Mouse (Mus musculus) lung, embryonic 16.5 days (tissue): ENCODE measurements around the gene Mgl2. TPM values are rescaled to one million over a fixed set of nuclear protein-coding genes. Genes with fewer than 3 reads are reported as not detected.
"Not testable (repeated sequence)": the region's sequence is repeated elsewhere in the genome, so short reads cannot be mapped to it uniquely, and the experiment has no call there.

ENCODE experiments used
- ATAC-seq: fragments of 200-750 bp; cut with Nextera tagmentation; 2 replicates; pipeline ENCODE4 v1.8.0; 2017; ENCODE audit warnings: low read depth, mild to moderate bottlenecking, moderate library complexity
- H3K27ac ChIP-seq: fragments of 300-500 bp; sonication (generic); 2 replicates; pipeline ENCODE4 v1.5.1; 2014; ENCODE audit warnings: mild to moderate bottlenecking, control low read depth, low read length
- H3K27me3 ChIP-seq: fragments of 300-500 bp; sonication (generic); 2 replicates; pipeline ENCODE4 v1.6.1; 2014; ENCODE audit warnings: low read depth, low read length, mixed read lengths; ENCODE audit not compliant: control insufficient read depth, insufficient read depth
- H3K36me3 ChIP-seq: fragments of 300-500 bp; sonication (generic); 2 replicates; pipeline ENCODE4 v1.6.1; 2014; ENCODE audit warnings: low read length; ENCODE audit not compliant: control insufficient read depth, insufficient read depth
- H3K4me1 ChIP-seq: fragments of 300-500 bp; sonication (generic); replicated peaks from 2 replicates; pipeline ENCODE4 v1.6.1; 2014; ENCODE audit warnings: low read length, mixed read lengths; ENCODE audit not compliant: control insufficient read depth, insufficient read depth
- H3K4me2 ChIP-seq: fragments of 300-500 bp; sonication (generic); 2 replicates; pipeline ENCODE4 v1.6.1; 2014; ENCODE audit warnings: low read depth, low read length, control low read depth
- H3K4me3 ChIP-seq: fragments of 300-500 bp; sonication (generic); 2 replicates; pipeline ENCODE4 v1.5.1; 2014; ENCODE audit warnings: mild to moderate bottlenecking, low read length, control low read depth
- H3K9ac ChIP-seq: fragments of 300-500 bp; sonication (generic); 2 replicates; pipeline ENCODE4 v1.6.1; 2014; ENCODE audit warnings: low read length, control low read depth
- H3K9me3 ChIP-seq: fragments of 300-500 bp; sonication (generic); 2 replicates; pipeline ENCODE4 v1.6.1; 2016; ENCODE audit warnings: low read length; ENCODE audit not compliant: control insufficient read depth
- WGBS: fragments of 180-500 bp; shearing (Covaris S2); extraction: QIAGEN DNeasy Blood & Tissue Kit; methylation state at CpG from one replicate; pipeline ENCODE4 v1.1.7; 2014; 5-methylcytosine and 5-hydroxymethylcytosine counted together
- polyA plus RNA-seq: library from polyadenylated mRNA; unstranded; fragments of >200 nt; fragmentation: Nextera tagmentation; extraction: Ambion mirVana; gene quantifications from 2 replicates; pipeline ENCODE4 v1.2.1, GENCODE M21; 2015

Gene Mgl2
- polyA plus RNA-seq, 1 experiment from 2014 or later = 2.4 TPM

DNA sequence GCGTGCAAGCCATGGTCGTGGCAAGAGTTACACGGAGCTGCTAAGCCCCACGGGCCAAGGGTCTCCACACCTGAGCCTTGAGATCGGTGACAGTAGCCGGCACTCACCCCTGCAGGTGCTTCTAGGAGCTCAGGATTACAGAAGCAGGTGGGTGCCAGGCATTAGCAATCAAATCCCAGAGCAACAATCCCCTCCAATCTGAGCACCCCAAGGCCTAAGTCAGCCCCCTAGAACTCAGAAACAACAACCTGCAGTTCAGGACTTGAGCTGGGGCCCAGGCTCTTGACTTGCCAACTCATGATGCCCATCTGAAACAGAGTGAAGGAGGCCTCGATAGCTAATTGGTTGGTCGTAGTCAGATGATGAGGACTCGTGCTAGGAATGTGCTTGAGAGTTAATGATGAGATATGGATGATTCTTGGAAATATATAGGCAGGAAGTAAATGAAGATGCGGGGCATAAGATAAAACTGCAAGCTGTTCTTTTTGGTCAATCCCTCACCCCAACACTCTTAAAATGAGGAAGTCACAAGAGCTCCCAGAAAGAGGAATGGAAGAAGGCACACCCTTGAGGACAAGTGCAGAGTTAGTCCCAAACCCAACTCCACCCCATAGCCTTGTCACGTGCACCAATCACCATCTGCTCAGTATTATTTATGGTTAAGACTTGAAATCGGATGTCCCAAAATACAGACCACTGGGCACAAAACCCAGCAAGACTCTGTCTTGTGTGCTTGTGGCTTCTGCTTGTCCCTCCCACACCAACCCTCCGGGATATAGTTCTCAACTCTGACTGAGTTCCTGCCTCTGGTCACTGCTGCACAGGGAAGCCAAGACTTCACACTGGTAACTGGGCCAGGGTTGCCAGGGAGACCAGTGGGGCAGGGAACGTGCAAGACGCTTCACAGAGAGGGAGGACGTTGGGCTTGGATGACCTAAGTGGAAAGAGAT lies 36.1 kb downstream of the Mgl2 start:
- H3K4me2 ChIP-seq = no peak overlapping the region
- H3K9me3 ChIP-seq = no peaks in the 10 kb centered on the region
- ATAC-seq = no peak
- no peaks in the 10 kb centered on the region for H3K4me1 ChIP-seq
- no peak overlapping the region for H3K9ac ChIP-seq
- H3K36me3 ChIP-seq = no peaks in the 10 kb centered on the region
- 67% methylated on average over 16 of the region's 16 CpGs for WGBS
- H3K4me3 ChIP-seq = no peak overlapping the region
- no peak overlapping the region for H3K27ac ChIP-seq
- H3K27me3 ChIP-seq = no peaks in the 10 kb centered on the region

DNA sequence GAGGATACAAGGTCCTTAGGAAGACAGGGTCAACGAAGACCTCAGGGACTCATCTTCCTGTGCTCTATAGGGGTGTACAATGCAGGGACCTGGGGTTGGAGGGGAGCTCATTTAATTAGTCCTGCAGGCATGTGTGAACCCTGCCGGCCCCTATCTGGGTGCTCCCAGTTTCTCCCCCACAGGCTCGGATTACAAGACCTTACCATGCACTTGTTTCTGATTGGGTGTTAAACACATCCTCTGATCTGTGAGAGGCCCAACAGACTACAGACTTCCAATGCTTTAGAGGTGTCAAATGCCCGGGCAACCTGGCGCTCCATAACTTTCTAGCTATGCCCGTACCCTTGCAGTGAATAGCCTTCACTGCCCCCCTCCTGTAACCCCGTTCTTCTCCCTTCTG lies 38.0 kb downstream of the Mgl2 start:
- no peak overlapping the region for H3K4me2 ChIP-seq
- H3K4me1 ChIP-seq = no peaks in the 10 kb centered on the region
- H3K9me3 ChIP-seq = no peaks in the 10 kb centered on the region
- ATAC-seq = no peak
- H3K27ac ChIP-seq = no peak overlapping the region
- H3K4me3 ChIP-seq = no peak overlapping the region
- H3K27me3 ChIP-seq = no peaks in the 10 kb centered on the region
- no peaks in the 10 kb centered on the region for H3K36me3 ChIP-seq
- WGBS = 47% methylated on average over 7 of the region's 7 CpGs
- no peak overlapping the region for H3K9ac ChIP-seq

DNA sequence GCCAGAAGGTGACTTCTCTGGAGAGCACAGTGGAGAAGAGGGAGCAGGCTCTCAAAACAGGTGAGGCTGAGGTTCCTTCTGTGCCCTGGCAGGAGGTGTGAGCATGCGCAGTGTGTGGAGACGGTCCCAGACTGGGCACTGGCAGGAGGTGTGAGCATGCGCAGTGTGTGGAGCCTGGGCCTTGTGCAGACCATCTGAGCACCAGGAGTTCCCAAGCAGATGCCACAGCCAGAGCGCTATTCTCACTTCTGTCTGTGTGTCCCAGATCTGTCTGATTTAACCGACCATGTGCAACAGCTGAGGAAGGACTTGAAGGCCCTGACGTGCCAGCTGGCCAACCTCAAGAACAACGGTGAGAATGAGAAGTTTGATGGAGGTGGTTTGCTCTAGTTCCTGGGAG lies 39.3 kb downstream of the Mgl2 start:
- H3K9me3 ChIP-seq, H3K4me1 ChIP-seq, H3K4me2 ChIP-seq, H3K27me3 ChIP-seq, H3K9ac ChIP-seq, ATAC-seq, H3K36me3 ChIP-seq, H3K4me3 ChIP-seq, H3K27ac ChIP-seq: not testable (repeated sequence)
- 85% methylated on average over 7 of the region's 7 CpGs for WGBS

DNA sequence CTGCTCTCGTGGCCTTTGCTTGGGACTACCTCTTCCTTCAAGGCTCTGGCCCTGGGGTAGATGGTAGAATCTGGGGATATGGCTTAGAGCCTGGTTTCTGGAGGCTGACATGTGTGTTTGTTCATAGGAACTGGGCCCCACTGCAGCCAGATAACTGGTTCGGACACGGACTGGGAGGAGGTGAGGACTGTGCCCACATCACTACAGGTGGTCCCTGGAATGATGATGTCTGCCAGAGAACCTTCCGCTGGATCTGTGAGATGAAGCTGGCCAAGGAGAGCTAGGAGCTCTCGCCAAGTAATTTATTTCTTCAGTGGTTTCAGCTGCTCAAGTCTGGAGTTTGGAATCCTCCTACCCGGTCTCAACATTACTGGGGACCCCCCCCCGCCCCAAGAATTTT lies 40.2 kb downstream of the Mgl2 start:
- Histone ChIP-seq H3K27me3 (no peaks in the 10 kb centered on the region), H3K4me1 (no peaks in the 10 kb centered on the region), H3K4me3 (no peak overlapping the region), H3K9ac (no peak overlapping the region), H3K27ac (no peak overlapping the region), H3K9me3 (no peaks in the 10 kb centered on the region), H3K36me3 (no peaks in the 10 kb centered on the region), H3K4me2 (no peak overlapping the region)
- WGBS = 67% methylated on average over 7 of the region's 7 CpGs
- ATAC-seq = no peak

DNA sequence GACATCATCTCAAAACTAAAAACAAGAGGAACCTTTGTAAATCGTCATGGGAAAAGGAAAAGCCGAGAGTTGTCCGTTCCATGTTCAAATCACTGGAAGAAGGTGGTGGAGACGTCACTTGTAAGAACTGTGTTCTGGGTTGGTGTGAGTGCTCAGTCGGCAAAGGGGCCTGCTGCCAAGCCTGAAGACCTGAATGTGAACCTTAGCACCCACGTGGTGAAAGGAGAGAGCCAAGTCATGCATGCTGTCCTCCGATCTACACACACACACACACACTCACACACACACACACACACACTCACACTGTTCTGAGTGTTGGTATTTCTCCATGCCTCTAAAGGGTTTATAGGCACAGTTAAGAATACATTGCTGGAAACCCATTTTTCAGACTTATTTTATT lies 41.1 kb downstream of the Mgl2 start:
- 68% methylated on average over 7 of the region's 7 CpGs for WGBS
- no peak overlapping the region for H3K4me2 ChIP-seq
- H3K27me3 ChIP-seq = no peaks in the 10 kb centered on the region
- no peaks in the 10 kb centered on the region for H3K36me3 ChIP-seq
- H3K9me3 ChIP-seq = no peaks in the 10 kb centered on the region
- no peak overlapping the region for H3K4me3 ChIP-seq
- ATAC-seq = no peak
- H3K27ac ChIP-seq = no peak overlapping the region
- no peak overlapping the region for H3K9ac ChIP-seq
- H3K4me1 ChIP-seq = no peaks in the 10 kb centered on the region

DNA sequence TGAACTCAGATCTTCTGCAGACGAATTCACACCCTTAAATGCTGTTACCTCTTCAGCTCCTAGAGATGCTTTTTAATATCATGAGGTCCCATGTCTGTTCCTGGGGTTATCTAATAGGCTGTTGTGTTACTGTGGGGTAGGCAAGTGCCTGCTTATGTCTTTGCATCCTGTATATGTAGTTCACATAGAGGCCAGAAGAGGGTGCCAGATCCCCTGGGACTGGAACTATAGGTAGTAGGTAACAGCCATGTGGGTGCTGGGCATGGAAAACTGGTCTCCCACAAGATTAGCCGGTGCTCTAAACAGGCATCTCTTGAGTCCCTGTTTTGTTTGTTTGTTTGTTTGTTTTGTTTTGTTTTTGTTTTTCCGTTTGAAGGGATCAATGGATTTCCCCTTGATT lies 41.7 kb downstream of the Mgl2 start:
- no peaks in the 10 kb centered on the region for H3K27me3 ChIP-seq
- 51% methylated on average over 3 of the region's 3 CpGs for WGBS

DNA sequence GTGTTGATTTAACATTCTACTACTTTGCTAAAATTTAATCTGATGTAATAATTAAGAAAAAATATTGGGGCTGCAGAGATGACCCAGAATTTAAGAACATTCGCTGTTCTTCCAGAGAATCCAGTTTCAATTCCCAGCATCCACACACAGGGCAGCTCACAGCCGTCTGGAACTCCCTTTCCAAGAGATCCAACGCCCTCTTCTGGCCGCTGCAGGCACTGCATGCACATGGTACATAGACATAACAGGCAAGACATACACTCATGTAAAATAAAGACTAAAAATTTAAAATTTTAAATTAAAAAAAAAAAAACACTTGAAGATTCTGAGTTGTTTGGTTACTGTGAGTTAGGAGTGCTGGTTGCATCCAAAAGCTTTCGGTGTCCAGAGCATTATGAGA lies 42.2 kb downstream of the Mgl2 start:
- Histone ChIP-seq H3K9ac (no peak overlapping the region), H3K4me2 (no peak overlapping the region), H3K27ac (no peak overlapping the region), H3K9me3 (no peaks in the 10 kb centered on the region), H3K4me1 (no peaks in the 10 kb centered on the region), H3K27me3 (no peaks in the 10 kb centered on the region), H3K36me3 (no peaks in the 10 kb centered on the region), H3K4me3 (no peak overlapping the region)
- WGBS = 50% methylated on average over 5 of the region's 5 CpGs
- ATAC-seq = no peak

More for the DNA sequence above, 41.7 kb downstream of the Mgl2 start:
- Histone ChIP-seq H3K4me3 (no peak overlapping the region), H3K4me2 (no peak overlapping the region), H3K9me3 (no peaks in the 10 kb centered on the region), H3K36me3 (no peaks in the 10 kb centered on the region), H3K9ac (no peak overlapping the region), H3K4me1 (no peaks in the 10 kb centered on the region), H3K27ac (no peak overlapping the region)
- no peak for ATAC-seq

DNA sequence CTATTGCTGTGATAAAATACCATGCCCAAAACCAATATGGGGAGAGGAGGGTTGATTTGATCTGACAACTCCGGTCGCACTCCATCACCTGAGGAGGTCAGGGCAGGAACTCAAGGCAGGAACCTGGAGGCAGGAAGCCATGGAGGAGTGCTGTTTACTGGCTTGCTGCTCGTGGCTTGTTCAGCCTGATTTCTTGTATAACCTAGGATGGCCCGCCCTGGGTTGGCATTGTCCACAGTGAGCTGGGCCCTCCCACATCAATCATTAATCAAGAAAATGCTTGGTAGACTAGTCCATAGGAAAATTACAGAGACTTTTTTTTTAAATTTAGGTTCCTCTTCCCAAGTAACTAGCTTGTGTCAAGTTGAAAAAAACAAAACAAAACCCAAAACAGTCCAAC lies 44.4 kb downstream of the Mgl2 start:
- peaks cover 3% of the 10 kb centered on the region; the same call in 1 of the 2 replicates for H3K9me3 ChIP-seq
- 67% methylated on average over 4 of the region's 4 CpGs for WGBS
- H3K36me3 ChIP-seq = no peaks in the 10 kb centered on the region
- no peak overlapping the region for H3K27ac ChIP-seq
- no peaks in the 10 kb centered on the region for H3K4me1 ChIP-seq
- no peak for ATAC-seq
- no peak overlapping the region for H3K9ac ChIP-seq
- H3K4me2 ChIP-seq = no peak overlapping the region
- H3K4me3 ChIP-seq = no peak overlapping the region
- H3K27me3 ChIP-seq = no peaks in the 10 kb centered on the region

DNA sequence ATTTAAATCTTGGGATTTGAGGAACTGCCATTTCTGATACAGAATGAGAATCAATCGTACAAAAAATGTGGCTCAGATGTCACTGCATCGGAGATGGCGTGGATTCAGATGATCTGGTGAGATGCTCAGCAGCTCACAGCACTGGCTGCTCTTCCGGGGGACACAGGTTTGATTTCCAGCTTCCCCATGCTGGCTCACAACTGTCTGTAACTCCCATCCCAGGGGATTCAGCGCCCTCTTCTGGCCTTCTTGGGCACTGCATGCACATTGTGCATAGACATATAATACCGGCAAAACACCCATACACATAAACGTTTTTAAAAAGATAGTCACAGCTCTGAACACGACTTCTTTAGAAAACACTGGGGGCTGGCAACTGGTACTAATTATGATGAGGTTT lies 47.5 kb downstream of the Mgl2 start:
- no peak overlapping the region for H3K9ac ChIP-seq
- H3K4me1 ChIP-seq = no peaks in the 10 kb centered on the region
- H3K4me3 ChIP-seq = no peak overlapping the region
- no peak overlapping the region for H3K27ac ChIP-seq
- H3K27me3 ChIP-seq = no peaks in the 10 kb centered on the region
- no peaks in the 10 kb centered on the region for H3K36me3 ChIP-seq
- ATAC-seq = no peak
- peaks cover 3% of the 10 kb centered on the region; the same call in 1 of the 2 replicates for H3K9me3 ChIP-seq
- WGBS = 69% methylated on average over 8 of the region's 8 CpGs
- no peak overlapping the region for H3K4me2 ChIP-seq
